Mouse (Mus musculus): Measurements from ENCODE around the gene 2300003K06Rik. TPM values are rescaled to one million over a fixed set of nuclear protein-coding genes. Genes with fewer than 3 reads are reported as not detected.
"Not testable (repeated sequence)": the region's sequence is repeated elsewhere in the genome, so short reads cannot be mapped to it uniquely, and the experiment has no call there.

2300003K06Rik gene
- polyA plus RNA-seq (2015; fragmentation: Nextera tagmentation; extraction: Ambion mirVana): not detected in 2 replicates

GRCm38 (mm10) chr11:99837966-99838365 is at the start of gene 2300003K06Rik:
TSS of gene 2300003K06Rik (minus strand) at chr11:99838066.
- WGBS: 53% methylated on average over 1 of the region's 1 CpGs
- no peak within 1 kb of the TSS for H3K27ac ChIP-seq (replicated peaks)
- H3K4me3 ChIP-seq: no peak within 1 kb of the TSS
- no peak within 1 kb of the TSS for H3K4me2 ChIP-seq
- H3K4me1 ChIP-seq: no peaks in the 10 kb centered on the region
- no peaks in the 10 kb centered on the region for H3K9me3 ChIP-seq
- no peak for ATAC-seq (ENCODE audit: extremely low read depth, insufficient number of reproducible peaks, low FRiP score, low TSS enrichment)
- no peak within 1 kb of the TSS for H3K9ac ChIP-seq
- H3K27me3 ChIP-seq (replicated peaks): no peaks in the 10 kb centered on the region
- no peaks in the 10 kb centered on the region for H3K36me3 ChIP-seq

DNA sequence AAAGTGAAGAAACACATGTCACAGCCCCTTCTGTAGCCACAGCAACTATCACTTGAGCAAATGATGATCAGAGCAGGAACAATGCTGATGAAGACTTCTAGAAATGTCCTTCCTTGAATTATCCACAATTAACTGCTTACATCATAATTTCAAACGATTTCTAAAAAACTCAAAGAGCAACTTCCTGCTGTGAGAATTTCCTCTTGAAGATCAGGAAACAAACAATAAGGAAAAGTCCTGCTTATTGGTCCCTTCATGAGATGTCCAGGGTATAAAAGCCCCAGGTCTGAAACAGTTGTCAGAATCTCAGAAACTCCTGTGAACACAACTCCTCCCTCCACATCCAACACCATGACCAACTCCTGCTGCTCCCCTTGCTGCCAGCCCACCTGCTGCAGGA is 41.0 kb upstream of the 2300003K06Rik start, which contains the start of gene Gm11567:
Gene Gm11567 (plus strand): TSS at position 301 of the 400 bp plus-strand sequence.
- H3K4me3 ChIP-seq; H3K4me1 ChIP-seq; H3K9me3 ChIP-seq; H3K36me3 ChIP-seq; H3K4me2 ChIP-seq; ATAC-seq (ENCODE audit: extremely low read depth, insufficient number of reproducible peaks, low FRiP score, low TSS enrichment); H3K27ac ChIP-seq (replicated peaks); H3K27me3 ChIP-seq (replicated peaks); H3K9ac ChIP-seq: not testable (repeated sequence)
- 36% methylated on average over 1 of the region's 1 CpGs for WGBS

DNA sequence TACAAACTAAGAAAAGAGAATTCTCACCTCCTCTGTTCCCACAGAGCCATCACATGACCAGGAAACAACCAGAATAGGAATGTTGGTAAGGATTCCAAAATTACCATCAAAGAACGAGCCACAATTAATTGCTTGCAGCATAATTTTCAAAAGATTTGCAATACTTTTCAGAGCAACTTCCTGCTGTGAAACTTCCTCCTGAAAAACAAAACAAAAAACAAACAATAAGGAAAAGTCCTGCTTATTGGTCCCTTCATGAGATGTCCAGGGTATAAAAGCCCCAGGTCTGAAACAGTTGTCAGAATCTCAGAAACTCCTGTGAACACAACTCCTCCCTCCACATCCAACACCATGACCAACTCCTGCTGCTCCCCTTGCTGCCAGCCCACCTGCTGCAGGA is 35.2 kb upstream of the 2300003K06Rik start, which contains the start of gene Krtap9-1:
Gene Krtap9-1 (plus strand): TSS at position 301 of the 400 bp plus-strand sequence.
- not testable (repeated sequence) for H3K27ac ChIP-seq (replicated peaks)

GRCm38 (mm10) chr11:99864176-99864575 is 26.3 kb upstream of the 2300003K06Rik start, which contains the start of gene Gm11559:
TSS of gene Gm11559 (plus strand) at chr11:99864476.
- 44% methylated on average over 1 of the region's 1 CpGs for whole genome bisulfite sequencing
- H3K4me3 ChIP-seq; ATAC-seq (ENCODE audit: extremely low read depth, insufficient number of reproducible peaks, low FRiP score, low TSS enrichment); H3K27me3 ChIP-seq (replicated peaks); H3K9me3 ChIP-seq; H3K27ac ChIP-seq (replicated peaks); H3K9ac ChIP-seq; H3K4me2 ChIP-seq; H3K36me3 ChIP-seq; H3K4me1 ChIP-seq: not testable (repeated sequence)

More for the DNA sequence above, 35.2 kb upstream of the 2300003K06Rik start, which contains the start of gene Krtap9-1:
- H3K36me3 ChIP-seq; H3K4me1 ChIP-seq; H3K27me3 ChIP-seq (replicated peaks); H3K9ac ChIP-seq; H3K4me3 ChIP-seq; ATAC-seq (ENCODE audit: extremely low read depth, insufficient number of reproducible peaks, low FRiP score, low TSS enrichment); H3K4me2 ChIP-seq; H3K9me3 ChIP-seq: not testable (repeated sequence)
- WGBS: 75% methylated on average over 1 of the region's 1 CpGs

DNA sequence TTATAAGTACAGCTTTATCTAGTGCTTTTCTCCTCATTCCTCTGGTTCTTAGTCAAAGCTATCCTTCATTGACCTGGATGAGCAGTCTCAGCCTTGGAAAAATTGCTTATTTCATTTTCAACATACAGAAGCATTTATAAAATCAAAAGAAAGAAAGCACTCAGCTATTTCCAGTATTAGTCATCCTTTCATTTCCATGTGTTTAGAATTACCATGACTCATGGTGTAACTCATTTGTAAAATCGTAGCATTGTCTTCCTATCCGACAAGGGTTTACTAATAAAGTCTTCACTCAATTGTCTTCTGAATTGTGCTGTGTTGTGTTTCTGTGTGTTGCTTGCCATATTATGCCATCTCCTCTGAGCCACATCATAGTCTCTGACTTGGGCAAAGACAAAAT is 20.9 kb upstream of the 2300003K06Rik start:
- no peak overlapping the region for H3K9ac ChIP-seq

GRCm38 (mm10) chr11:99857617-99858016 is 19.8 kb upstream of the 2300003K06Rik start, which contains the start of gene Gm11568:
TSS of gene Gm11568 (plus strand) at chr11:99857917.
- ATAC-seq (ENCODE audit: extremely low read depth, insufficient number of reproducible peaks, low FRiP score, low TSS enrichment): no peak
- Histone ChIP-seq H3K4me3 (no peak within 1 kb of the TSS), H3K4me1 (no peaks in the 10 kb centered on the region), H3K9me3 (no peaks in the 10 kb centered on the region), H3K27ac (replicated peaks) (no peak within 1 kb of the TSS), H3K4me2 (no peak within 1 kb of the TSS), H3K36me3 (no peaks in the 10 kb centered on the region), H3K27me3 (replicated peaks) (no peaks in the 10 kb centered on the region), H3K9ac (no peak within 1 kb of the TSS)
- WGBS: 64% methylated on average over 2 of the region's 2 CpGs

More for the DNA sequence above, 20.9 kb upstream of the 2300003K06Rik start:
- no peaks in the 10 kb centered on the region for H3K27me3 ChIP-seq (replicated peaks)
- ATAC-seq (ENCODE audit: extremely low read depth, insufficient number of reproducible peaks, low FRiP score, low TSS enrichment): no peak
- H3K4me2 ChIP-seq: no peak overlapping the region
- H3K4me1 ChIP-seq: no peaks in the 10 kb centered on the region
- no peaks in the 10 kb centered on the region for H3K36me3 ChIP-seq
- no peak overlapping the region for H3K4me3 ChIP-seq
- H3K9me3 ChIP-seq: no peaks in the 10 kb centered on the region
- H3K27ac ChIP-seq (replicated peaks): no peak overlapping the region
- WGBS: 82% methylated on average over 2 of the region's 2 CpGs

- no peak overlapping the region for H3K9ac ChIP-seq
- H3K4me1 ChIP-seq: no peaks in the 10 kb centered on the region
- H3K9me3 ChIP-seq: no peaks in the 10 kb centered on the region
- no peak overlapping the region for H3K27ac ChIP-seq (replicated peaks)
- ATAC-seq (ENCODE audit: extremely low read depth, insufficient number of reproducible peaks, low FRiP score, low TSS enrichment): no peak
- WGBS: 52% methylated on average over 3 of the region's 3 CpGs
- H3K27me3 ChIP-seq (replicated peaks): no peaks in the 10 kb centered on the region
- no peak overlapping the region for H3K4me2 ChIP-seq
- no peak overlapping the region for H3K4me3 ChIP-seq
- H3K36me3 ChIP-seq: no peaks in the 10 kb centered on the region
These were observed 16.3 kb upstream of the 2300003K06Rik start for GRCm38 (mm10) chr11:99854121-99854520.

DNA sequence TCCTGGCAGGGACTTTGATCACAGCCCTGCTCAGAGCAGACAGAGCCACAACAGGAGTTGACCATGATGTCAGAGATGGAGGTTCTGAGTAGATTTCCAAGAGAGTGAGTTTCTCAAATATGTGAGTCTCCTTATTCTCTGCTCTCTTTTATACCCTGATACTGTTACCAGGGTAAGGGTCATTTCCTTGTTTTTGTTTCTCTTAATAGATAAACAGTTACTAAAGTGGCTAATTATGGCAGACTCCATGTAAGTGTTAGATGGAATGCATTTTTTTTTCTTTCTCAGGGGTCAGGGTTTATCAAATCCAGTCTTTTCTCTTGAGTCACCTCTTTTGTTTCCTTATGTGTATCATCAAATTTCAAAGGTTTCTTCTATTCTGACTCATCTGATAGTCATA is 13.6 kb upstream of the 2300003K06Rik start, which contains the start of gene Krtap4-16:
Gene Krtap4-16 (minus strand): TSS at position 101 of the 400 bp plus-strand sequence.
- Histone ChIP-seq H3K4me2 (no peak within 1 kb of the TSS), H3K27ac (replicated peaks) (no peak within 1 kb of the TSS), H3K27me3 (replicated peaks) (no peaks in the 10 kb centered on the region), H3K4me3 (no peak within 1 kb of the TSS), H3K9me3 (no peaks in the 10 kb centered on the region), H3K9ac (no peak within 1 kb of the TSS), H3K4me1 (no peaks in the 10 kb centered on the region), H3K36me3 (no peaks in the 10 kb centered on the region)
- ATAC-seq (ENCODE audit: extremely low read depth, insufficient number of reproducible peaks, low FRiP score, low TSS enrichment): no peak

DNA sequence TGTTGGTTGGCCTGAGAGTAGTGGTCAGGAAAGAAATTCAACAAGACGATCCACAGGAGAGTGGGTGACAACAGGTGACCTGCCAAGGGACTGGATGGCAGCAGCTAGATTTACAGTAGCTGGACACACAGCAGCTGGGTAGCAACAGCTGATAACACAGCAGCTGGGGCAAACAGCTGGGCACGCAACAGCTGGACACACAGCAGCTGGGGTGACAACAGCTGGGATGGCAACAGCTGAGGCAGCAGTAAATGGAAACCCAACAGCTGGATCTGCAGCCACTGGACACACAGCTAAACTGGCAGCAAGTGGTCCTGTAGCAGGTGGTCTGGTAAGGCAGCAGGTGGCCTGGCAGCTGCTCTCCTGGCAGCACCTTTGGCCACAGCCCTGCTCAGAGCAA is 8.9 kb upstream of the 2300003K06Rik start:
- H3K27ac ChIP-seq (replicated peaks): no peak overlapping the region
- 78% methylated on average over 2 of the region's 2 CpGs for WGBS
- no peak for ATAC-seq (ENCODE audit: extremely low read depth, insufficient number of reproducible peaks, low FRiP score, low TSS enrichment)
- H3K4me1 ChIP-seq: no peaks in the 10 kb centered on the region
- no peaks in the 10 kb centered on the region for H3K36me3 ChIP-seq
- no peak overlapping the region for H3K4me2 ChIP-seq
- no peaks in the 10 kb centered on the region for H3K27me3 ChIP-seq (replicated peaks)
- no peak overlapping the region for H3K9ac ChIP-seq
- H3K9me3 ChIP-seq: no peaks in the 10 kb centered on the region
- H3K4me3 ChIP-seq: no peak overlapping the region

DNA sequence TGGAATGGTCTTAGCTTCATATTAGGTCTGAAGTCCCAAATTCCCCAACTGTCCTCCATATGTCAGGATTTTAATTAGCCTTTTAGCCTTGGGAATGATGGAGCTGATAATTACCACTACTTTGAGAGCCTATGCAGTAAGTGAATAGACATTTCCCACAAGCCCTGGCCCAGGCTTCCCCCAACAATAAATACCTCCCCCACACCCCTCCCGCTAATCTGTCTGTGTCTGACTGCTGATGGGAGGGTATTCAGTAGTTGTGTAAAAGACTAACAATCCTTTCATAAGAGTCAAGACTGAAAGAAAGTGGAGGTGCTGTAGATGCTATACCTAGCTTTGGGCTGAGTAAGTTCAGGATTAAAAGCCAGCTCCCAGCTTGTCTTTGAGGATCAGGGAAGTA is 4.3 kb upstream of the 2300003K06Rik start:
- Histone ChIP-seq H3K9ac (no peak overlapping the region), H3K27ac (replicated peaks) (no peak overlapping the region), H3K4me2 (no peak overlapping the region), H3K27me3 (replicated peaks) (no peaks in the 10 kb centered on the region), H3K4me3 (no peak overlapping the region), H3K36me3 (no peaks in the 10 kb centered on the region), H3K4me1 (no peaks in the 10 kb centered on the region), H3K9me3 (no peaks in the 10 kb centered on the region)
- 63% methylated on average over 1 of the region's 1 CpGs for whole genome bisulfite sequencing
- ATAC-seq (ENCODE audit: extremely low read depth, insufficient number of reproducible peaks, low FRiP score, low TSS enrichment): no peak

GRCm38 (mm10) chr11:99815566-99815965 is 22.3 kb downstream of the 2300003K06Rik start, which contains the start of gene Gm11564:
TSS of gene Gm11564 (minus strand) at chr11:99815666.
- H3K27me3 ChIP-seq (replicated peaks); H3K9ac ChIP-seq; H3K4me2 ChIP-seq; H3K27ac ChIP-seq (replicated peaks); H3K9me3 ChIP-seq; H3K4me3 ChIP-seq; H3K4me1 ChIP-seq; ATAC-seq (ENCODE audit: extremely low read depth, insufficient number of reproducible peaks, low FRiP score, low TSS enrichment); H3K36me3 ChIP-seq: not testable (repeated sequence)
- WGBS: 71% methylated on average over 2 of the region's 2 CpGs

DNA sequence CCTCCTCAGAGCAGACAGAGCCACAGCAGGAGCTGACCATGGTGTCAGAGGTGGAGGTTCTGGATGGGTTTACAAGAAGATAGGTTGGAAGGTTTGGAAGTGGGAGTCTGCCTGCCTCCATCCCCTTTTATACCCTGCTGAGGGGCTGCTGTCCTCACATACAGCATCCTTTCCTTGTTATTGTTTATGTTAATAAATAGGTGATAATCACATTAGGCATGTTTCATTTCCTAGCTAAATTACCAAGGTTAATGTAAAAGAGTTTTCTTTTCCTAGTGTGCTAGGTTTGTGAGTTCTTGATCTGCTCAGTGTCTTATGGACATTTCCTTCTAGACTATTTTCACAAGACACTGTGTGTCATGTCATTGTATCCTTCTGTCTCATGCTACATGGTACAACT is 28.1 kb downstream of the 2300003K06Rik start, which contains the start of gene Krtap4-13:
Gene Krtap4-13 (minus strand): TSS at position 101 of the 400 bp plus-strand sequence.
- not testable (repeated sequence) for H3K4me3 ChIP-seq; H3K36me3 ChIP-seq; H3K27me3 ChIP-seq (replicated peaks); H3K9ac ChIP-seq; H3K4me1 ChIP-seq; H3K9me3 ChIP-seq; H3K4me2 ChIP-seq; H3K27ac ChIP-seq (replicated peaks); ATAC-seq (ENCODE audit: extremely low read depth, insufficient number of reproducible peaks, low FRiP score, low TSS enrichment)

All from heart, embryonic 13.5 days (tissue).